Mouse (Mus musculus): ENCODE results near the gene D17H6S53E. TPM values are rescaled to one million over a fixed set of nuclear protein-coding genes. Genes with fewer than 3 reads are reported as not detected.
"Not testable (repeated sequence)": the region's sequence is repeated elsewhere in the genome, so short reads cannot be mapped to it uniquely, and the experiment has no call there.

D17H6S53E gene
- polyA plus RNA-seq, 1 experiment from 2014 or later, result 14.7 TPM

DNA sequence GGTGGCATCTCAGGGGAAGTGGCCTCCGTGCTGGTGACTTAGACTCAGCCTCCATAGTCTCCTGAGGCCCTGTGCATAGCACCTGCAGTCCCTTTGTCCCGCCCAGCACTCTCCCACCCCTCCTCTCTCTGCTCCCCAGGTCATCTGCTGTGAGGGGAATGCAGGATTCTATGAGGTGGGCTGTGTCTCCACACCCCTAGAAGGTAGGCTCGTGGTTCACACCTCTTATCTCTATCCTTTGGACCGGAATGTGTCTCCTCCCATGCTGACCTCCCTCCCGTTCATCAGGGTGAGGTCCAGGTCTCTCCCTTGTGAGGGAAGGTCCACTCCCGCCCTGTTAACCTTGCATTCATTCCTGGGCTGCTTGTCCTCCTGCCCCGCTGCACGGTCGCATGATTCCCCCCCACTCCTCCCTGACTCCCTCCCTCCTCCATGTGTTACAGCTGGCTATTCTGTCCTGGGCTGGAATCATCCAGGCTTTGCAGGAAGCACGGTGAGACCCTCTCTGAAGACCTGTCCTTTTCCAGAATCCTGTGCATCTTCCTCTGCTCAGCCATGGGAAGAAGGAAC lies 25.9 kb upstream of the D17H6S53E start:
- DNase-seq (ENCODE audit: low spot score), result no peak

- DNase-seq (ENCODE audit: low spot score), result no peak
Observed at GRCm38 (mm10) chr17:35101161-35101560, 25.0 kb upstream of the D17H6S53E start.

DNA sequence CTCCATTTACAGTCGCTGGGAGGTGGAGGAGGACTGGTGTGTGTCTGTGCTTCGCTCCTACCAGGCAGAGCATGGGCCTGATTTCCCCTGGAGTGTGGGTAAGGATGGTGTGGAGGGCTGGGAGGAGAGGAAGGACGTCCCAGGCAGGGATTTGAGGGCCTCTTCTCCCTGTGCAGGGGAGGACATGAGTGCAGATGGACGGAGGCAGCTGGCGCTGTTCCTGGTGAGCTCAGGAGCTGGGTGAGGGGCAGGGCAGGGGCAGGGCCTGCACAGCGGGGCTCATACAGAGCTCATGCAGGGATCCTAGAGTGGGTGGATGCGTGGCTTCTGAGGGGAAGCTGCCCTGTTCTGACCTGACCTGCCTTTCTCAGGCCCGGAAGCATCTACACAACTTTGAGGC lies 23.9 kb upstream of the D17H6S53E start:
- no peak for DNase-seq (ENCODE audit: low spot score)

DNA sequence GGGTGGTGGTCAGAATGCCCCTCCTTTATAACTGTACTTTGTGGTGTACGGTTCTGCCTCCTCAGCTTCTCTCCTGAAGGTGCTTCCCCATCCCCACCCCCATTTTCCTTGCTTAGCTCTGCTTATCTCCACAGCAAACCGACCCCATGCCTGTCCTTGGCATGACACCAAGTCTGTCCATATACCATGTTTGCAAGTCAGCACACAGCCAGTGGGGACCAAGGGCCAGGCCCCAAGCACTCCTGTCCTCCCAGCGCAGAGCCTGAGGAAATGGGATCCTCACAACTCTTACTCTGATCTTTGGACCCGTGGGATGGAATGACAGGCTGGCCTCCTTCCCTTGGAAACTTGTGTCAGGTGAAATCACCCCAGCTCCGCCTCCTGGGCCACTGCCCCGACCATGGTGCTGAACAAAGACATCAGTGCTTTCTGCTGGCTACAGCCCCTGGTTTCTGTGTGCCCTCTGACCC lies 22.9 kb upstream of the D17H6S53E start:
- DNase-seq (ENCODE audit: low spot score), result no peak

- no peak for DNase-seq (ENCODE audit: low spot score)
Observed at GRCm38 (mm10) chr17:35104079-35104478, 22.1 kb upstream of the D17H6S53E start.

GRCm38 (mm10) chr17:35104754-35105153 lies 21.4 kb upstream of the D17H6S53E start:
- no peak for DNase-seq (ENCODE audit: low spot score)

GRCm38 (mm10) chr17:35105740-35106389 lies 20.3 kb upstream of the D17H6S53E start:
- peak; percentile 40 for DNase-seq (ENCODE audit: low spot score)

- no peak for DNase-seq (ENCODE audit: low spot score)
Observed at GRCm38 (mm10) chr17:35106522-35106921, 19.7 kb upstream of the D17H6S53E start.

GRCm38 (mm10) chr17:35108097-35108496 lies 18.1 kb upstream of the D17H6S53E start, which contains the start of gene Ly6g5c:
Gene Ly6g5c, plus strand, starts transcription at chr17:35108279.
- DNase-seq (ENCODE audit: low spot score), result no peak

- DNase-seq (ENCODE audit: low spot score), result no peak
Observed at GRCm38 (mm10) chr17:35111774-35112173, 14.4 kb upstream of the D17H6S53E start.

- peak; percentile 38 for DNase-seq (ENCODE audit: low spot score)
Observed at GRCm38 (mm10) chr17:35115046-35116019, 10.8 kb upstream of the D17H6S53E start, which contains the start of gene Ly6g5b. Gene Ly6g5b, minus strand, starts transcription at chr17:35115428.

DNA sequence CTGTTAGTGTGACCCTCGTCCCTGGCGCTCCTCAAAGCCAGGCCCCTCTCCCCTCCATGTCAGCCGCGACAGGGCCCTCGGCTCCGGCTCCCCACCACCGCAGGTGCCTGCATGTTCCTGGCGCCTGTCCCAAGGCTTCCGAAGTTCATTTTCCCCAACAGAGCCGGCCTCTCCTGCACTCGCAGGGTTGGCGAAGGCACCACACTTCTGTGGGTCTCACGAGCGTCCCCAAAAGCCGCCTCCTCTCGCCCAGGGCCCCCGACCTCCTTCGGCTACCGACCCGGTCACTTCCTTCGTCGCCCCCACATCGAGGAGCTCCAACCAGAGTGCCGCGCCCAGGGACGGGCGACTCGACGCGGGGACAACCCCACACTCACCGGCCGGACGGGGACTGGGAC lies 5.4 kb upstream of the D17H6S53E start:
- no peak for DNase-seq (ENCODE audit: low spot score)

DNA sequence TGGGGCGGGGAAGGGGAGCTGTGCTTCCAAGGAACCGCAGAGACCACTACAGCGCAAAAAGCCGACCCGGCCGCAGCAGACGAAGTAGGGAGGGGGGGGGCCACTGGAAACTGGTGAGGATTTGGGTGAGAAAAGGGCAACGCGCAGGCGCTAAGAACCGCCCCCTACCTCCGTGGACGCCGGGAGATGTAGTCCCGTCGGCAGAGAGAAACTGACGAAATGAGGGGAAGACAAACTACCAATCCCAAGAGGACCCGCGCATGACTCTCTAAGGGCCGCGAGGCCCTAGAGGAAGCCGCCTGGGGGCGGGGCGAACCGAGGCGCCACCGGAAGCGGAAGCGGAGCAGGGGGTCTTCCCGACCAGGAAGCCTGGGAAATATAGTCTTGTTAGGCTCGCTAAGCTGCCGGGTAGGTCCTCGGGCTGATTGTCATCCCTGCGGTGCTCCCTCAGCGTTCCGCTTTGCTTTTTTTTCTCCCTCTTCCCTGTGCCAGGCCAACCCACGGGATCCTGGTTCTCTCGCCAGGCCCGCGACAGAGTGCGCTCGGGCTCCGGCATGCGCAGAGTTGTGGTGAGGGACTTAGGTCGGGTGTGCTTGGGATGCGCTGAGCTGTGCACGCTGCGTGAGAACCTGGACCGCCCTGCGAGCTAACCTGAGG lies 4.9 kb upstream of the D17H6S53E start, which contains the start of gene Gpank1:
Gene Gpank1 (plus strand): TSS at position 313 of the 657 bp plus-strand sequence.
- DNase-seq (ENCODE audit: low spot score), result peak; percentile 99

GRCm38 (mm10) chr17:35121871-35122303 lies 4.3 kb upstream of the D17H6S53E start, which contains the start of gene Csnk2b:
Gene Csnk2b, minus strand, starts transcription at chr17:35122053.
- peak; percentile 68 for DNase-seq (ENCODE audit: low spot score)

DNA sequence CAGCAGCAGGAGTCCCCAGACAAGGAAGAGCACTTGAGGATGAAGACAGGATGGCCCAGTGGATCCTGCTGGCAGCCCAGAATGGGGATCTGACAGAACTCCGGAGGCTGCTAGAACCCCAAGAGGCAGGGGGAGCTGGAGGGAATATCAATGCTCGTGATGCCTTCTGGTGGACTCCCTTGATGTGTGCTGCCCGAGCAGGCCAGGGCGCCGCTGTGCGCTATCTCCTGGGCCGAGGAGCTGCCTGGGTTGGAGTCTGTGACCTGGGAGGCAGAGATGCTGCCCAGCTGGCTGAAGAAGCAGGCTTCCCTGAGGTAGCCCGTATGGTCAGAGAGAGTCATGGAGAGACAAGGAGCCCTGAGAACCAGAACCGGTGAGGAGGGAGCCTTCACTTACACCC lies 2.9 kb upstream of the D17H6S53E start:
- DNase-seq (ENCODE audit: low spot score), result not testable (repeated sequence)

GRCm38 (mm10) chr17:35124261-35124896 lies 1.8 kb upstream of the D17H6S53E start:
- DNase-seq (ENCODE audit: low spot score), result not testable (repeated sequence)

GRCm38 (mm10) chr17:35125081-35125480 lies 1.1 kb upstream of the D17H6S53E start:
- no peak for DNase-seq (ENCODE audit: low spot score)

- DNase-seq (ENCODE audit: low spot score), result no peak
Observed at GRCm38 (mm10) chr17:35125578-35125977, 595 bp upstream of the D17H6S53E start.

GRCm38 (mm10) chr17:35127017-35127416 lies 844 bp downstream of the D17H6S53E start:
- DNase-seq (ENCODE audit: low spot score), result no peak

- DNase-seq (ENCODE audit: low spot score), result no peak
Observed at GRCm38 (mm10) chr17:35128996-35129395, 2.8 kb downstream of the D17H6S53E start.

Data from thymus, postnatal 0 days (tissue).